Mouse (Mus musculus): Measurements from ENCODE around the gene Npsr1. TPM values are rescaled to one million over a fixed set of nuclear protein-coding genes. Genes with fewer than 3 reads are reported as not detected.

Gene Npsr1
- polyA plus RNA-seq, 1 experiment from 2014 or later = not detected

DNA sequence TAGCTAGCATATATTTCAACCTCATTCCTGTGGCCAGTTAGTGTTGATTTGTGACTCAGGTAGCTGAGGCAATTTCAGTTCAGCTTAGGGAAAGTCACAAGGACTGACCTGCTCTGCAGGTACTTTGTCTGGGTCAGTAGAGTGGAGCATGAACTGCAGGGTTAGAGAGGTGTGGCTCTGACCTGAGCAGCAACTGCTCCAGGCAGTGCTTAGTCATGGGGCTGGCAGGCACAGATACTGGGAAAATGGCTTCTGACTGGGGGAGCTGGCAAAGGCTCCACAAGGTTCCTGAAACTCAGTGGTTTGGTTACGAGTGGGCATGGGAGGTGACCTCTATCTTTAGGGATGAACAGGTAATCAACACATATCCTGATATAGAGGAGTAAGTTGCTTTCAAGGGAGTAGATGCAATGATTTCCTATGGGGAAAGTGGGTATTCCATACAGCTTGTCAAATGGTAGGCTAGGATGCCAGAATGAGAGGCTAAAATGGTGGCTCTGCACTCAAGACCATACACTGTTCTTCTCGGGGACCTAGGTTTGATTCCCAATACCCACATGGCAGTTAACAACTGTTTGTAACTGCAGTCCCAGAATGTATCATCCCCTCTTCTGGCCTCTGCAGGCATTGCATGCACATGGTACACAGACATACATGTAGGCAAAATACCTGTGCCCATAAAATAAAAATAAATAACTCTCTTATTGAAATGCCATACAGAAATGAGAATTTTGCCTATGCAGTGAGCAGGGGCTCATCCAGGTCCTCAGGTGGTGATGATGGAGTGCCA lies 182.9 kb downstream of the Npsr1 start:
- Histone ChIP-seq H3K27ac (no peak overlapping the region), H3K36me3 (no peaks in the 10 kb centered on the region), H3K9ac (no peak overlapping the region), H3K4me1 (no peaks in the 10 kb centered on the region), H3K27me3 (no peaks in the 10 kb centered on the region), H3K4me3 (no peak overlapping the region), H3K4me2 (replicated peaks) (no peak overlapping the region), H3K9me3 (no peaks in the 10 kb centered on the region)
- no peak for ATAC-seq (ENCODE audit: low FRiP score, low read depth)
- 97% methylated on average over 2 of the region's 2 CpGs for WGBS

- Histone ChIP-seq H3K4me1 (no peaks in the 10 kb centered on the region), H3K9ac (no peak overlapping the region), H3K4me2 (replicated peaks) (no peak overlapping the region), H3K36me3 (no peaks in the 10 kb centered on the region), H3K9me3 (no peaks in the 10 kb centered on the region), H3K27me3 (no peaks in the 10 kb centered on the region), H3K27ac (no peak overlapping the region), H3K4me3 (no peak overlapping the region)
- no peak for ATAC-seq (ENCODE audit: low FRiP score, low read depth)
- 85% methylated on average over 3 of the region's 3 CpGs for WGBS
Measured at GRCm38 (mm10) chr9:24282617-24283016, 184.8 kb downstream of the Npsr1 start.

DNA sequence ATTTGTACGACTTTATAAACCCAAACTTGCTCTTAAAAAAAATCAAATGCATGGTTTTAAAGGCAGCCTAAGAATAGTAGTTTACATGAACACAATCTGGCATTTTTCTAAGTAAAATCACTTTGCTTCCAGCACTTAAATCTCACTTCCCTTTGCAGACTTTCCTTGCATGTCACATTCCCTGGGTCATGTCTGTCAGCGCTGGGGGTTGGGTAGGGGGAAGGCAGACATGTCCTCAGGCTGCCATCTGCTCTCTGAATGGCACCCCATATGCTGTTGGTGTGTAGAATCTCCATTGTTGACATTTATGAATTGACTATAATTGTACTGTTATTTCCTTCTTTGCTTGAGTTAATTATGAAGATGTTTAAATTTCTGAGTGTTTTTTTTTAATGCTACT lies 185.3 kb downstream of the Npsr1 start:
- no peak overlapping the region for H3K4me2 ChIP-seq (replicated peaks)
- no peak overlapping the region for H3K27ac ChIP-seq
- no peak overlapping the region for H3K4me3 ChIP-seq
- H3K27me3 ChIP-seq = no peaks in the 10 kb centered on the region
- 68% methylated on average over 2 of the region's 2 CpGs for WGBS
- H3K9ac ChIP-seq = no peak overlapping the region
- ATAC-seq (ENCODE audit: low FRiP score, low read depth) = no peak
- no peaks in the 10 kb centered on the region for H3K4me1 ChIP-seq
- H3K9me3 ChIP-seq = no peaks in the 10 kb centered on the region
- no peaks in the 10 kb centered on the region for H3K36me3 ChIP-seq

DNA sequence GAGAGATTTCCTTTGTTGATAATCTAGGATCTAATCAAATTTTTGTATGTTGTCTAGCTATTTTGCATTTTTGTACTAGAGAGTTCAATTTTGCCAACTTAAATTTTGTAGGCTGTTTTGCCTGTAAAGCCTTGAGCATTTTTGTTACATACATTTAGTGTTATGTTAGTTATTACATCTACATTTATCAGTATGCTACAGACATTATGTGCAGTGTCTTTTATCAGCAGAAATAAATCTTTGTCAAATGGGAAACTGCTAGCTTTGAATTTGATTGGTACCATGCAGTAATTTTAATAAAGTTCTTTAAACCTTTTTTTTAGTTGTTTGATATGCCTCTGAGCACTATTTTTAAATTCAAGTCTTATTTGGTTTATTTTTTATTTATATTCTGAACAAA lies 185.7 kb downstream of the Npsr1 start:
- Histone ChIP-seq H3K36me3 (no peaks in the 10 kb centered on the region), H3K27ac (no peak overlapping the region), H3K9ac (no peak overlapping the region), H3K4me3 (no peak overlapping the region), H3K4me1 (no peaks in the 10 kb centered on the region), H3K27me3 (no peaks in the 10 kb centered on the region), H3K9me3 (no peaks in the 10 kb centered on the region), H3K4me2 (replicated peaks) (no peak overlapping the region)
- no peak for ATAC-seq (ENCODE audit: low FRiP score, low read depth)

- Histone ChIP-seq H3K27ac (no peak overlapping the region), H3K4me3 (no peak overlapping the region), H3K4me2 (replicated peaks) (no peak overlapping the region), H3K9ac (no peak overlapping the region), H3K27me3 (no peaks in the 10 kb centered on the region), H3K4me1 (no peaks in the 10 kb centered on the region), H3K36me3 (no peaks in the 10 kb centered on the region), H3K9me3 (no peaks in the 10 kb centered on the region)
- 78% methylated on average over 5 of the region's 5 CpGs for WGBS
- ATAC-seq (ENCODE audit: low FRiP score, low read depth) = no peak
Measured at GRCm38 (mm10) chr9:24284239-24285084, 186.7 kb downstream of the Npsr1 start.

DNA sequence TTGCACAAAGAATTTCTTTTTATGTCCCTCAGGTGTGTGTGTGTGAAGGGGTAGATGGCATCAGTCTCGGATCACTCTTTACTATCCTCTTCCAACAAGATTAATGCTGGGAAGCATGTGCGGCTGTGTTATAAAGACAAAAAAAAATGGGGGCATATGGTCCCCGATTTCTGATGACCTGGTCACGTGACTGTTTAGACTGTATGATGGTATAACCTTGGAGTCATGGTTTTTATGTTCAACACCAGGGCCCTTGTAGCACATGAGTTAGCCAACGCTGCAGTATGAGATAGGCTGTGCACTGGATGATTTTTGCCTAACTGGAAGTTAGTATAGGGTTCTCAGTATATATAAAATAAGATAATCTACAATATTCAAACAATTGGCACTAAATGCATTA lies 187.6 kb downstream of the Npsr1 start:
- 86% methylated on average over 5 of the region's 5 CpGs for WGBS
- no peak overlapping the region for H3K4me3 ChIP-seq

DNA sequence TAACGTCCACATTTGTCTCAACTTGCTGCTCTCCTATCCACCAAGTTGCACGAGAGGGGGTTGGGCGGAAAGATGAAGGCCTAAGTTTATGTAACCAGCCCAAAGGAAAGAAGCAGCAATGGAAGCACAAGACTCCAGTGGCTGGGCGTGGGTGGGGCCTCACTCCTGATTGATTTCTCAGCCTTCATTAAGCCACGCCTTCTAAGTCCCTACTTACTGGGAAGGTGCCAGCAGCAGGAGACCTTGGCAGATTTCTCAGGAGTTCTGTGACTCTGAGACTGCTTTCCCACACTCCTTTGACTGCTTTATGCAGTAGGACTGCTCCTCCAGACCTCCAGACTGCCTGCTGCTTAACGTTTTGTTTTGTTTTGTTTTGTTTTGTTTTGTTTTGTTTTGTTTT lies 193.6 kb downstream of the Npsr1 start:
- ATAC-seq (ENCODE audit: low FRiP score, low read depth) = no peak
- 41% methylated on average over 6 of the region's 6 CpGs for WGBS
- H3K4me1 ChIP-seq = no peaks in the 10 kb centered on the region
- H3K4me3 ChIP-seq = no peak overlapping the region
- no peak overlapping the region for H3K27ac ChIP-seq
- no peaks in the 10 kb centered on the region for H3K27me3 ChIP-seq
- H3K36me3 ChIP-seq = no peaks in the 10 kb centered on the region
- H3K9ac ChIP-seq = no peak overlapping the region
- no peaks in the 10 kb centered on the region for H3K9me3 ChIP-seq
- H3K4me2 ChIP-seq (replicated peaks) = no peak overlapping the region

More for the DNA sequence above, 187.6 kb downstream of the Npsr1 start:
- no peak for ATAC-seq (ENCODE audit: low FRiP score, low read depth)
- H3K9ac ChIP-seq = no peak overlapping the region
- no peaks in the 10 kb centered on the region for H3K27me3 ChIP-seq
- H3K27ac ChIP-seq = no peak overlapping the region
- H3K9me3 ChIP-seq = no peaks in the 10 kb centered on the region
- no peaks in the 10 kb centered on the region for H3K4me1 ChIP-seq
- no peak overlapping the region for H3K4me2 ChIP-seq (replicated peaks)
- no peaks in the 10 kb centered on the region for H3K36me3 ChIP-seq

- no peak overlapping the region for H3K9ac ChIP-seq
- ATAC-seq (ENCODE audit: low FRiP score, low read depth) = no peak
- no peaks in the 10 kb centered on the region for H3K27me3 ChIP-seq
- H3K4me3 ChIP-seq = no peak overlapping the region
- H3K36me3 ChIP-seq = no peaks in the 10 kb centered on the region
- H3K9me3 ChIP-seq = no peaks in the 10 kb centered on the region
- no peaks in the 10 kb centered on the region for H3K4me1 ChIP-seq
- 69% methylated on average over 12 of the region's 12 CpGs for WGBS
- no peak overlapping the region for H3K4me2 ChIP-seq (replicated peaks)
- no peak overlapping the region for H3K27ac ChIP-seq
Measured at GRCm38 (mm10) chr9:24293252-24293959, 195.6 kb downstream of the Npsr1 start.

GRCm38 (mm10) chr9:24302906-24303305 lies 205.1 kb downstream of the Npsr1 start:
- H3K4me2 ChIP-seq (replicated peaks) = no peak overlapping the region
- H3K4me1 ChIP-seq = no peaks in the 10 kb centered on the region
- no peaks in the 10 kb centered on the region for H3K9me3 ChIP-seq
- no peak overlapping the region for H3K9ac ChIP-seq
- H3K36me3 ChIP-seq = no peaks in the 10 kb centered on the region
- WGBS = 87% methylated on average over 6 of the region's 6 CpGs
- ATAC-seq (ENCODE audit: low FRiP score, low read depth) = no peak
- H3K4me3 ChIP-seq = no peak overlapping the region
- H3K27ac ChIP-seq = no peak overlapping the region
- no peaks in the 10 kb centered on the region for H3K27me3 ChIP-seq

- Histone ChIP-seq H3K4me1 (no peaks in the 10 kb centered on the region), H3K27ac (no peak overlapping the region), H3K4me2 (replicated peaks) (no peak overlapping the region), H3K27me3 (no peaks in the 10 kb centered on the region), H3K36me3 (no peaks in the 10 kb centered on the region), H3K9me3 (no peaks in the 10 kb centered on the region), H3K4me3 (no peak overlapping the region), H3K9ac (no peak overlapping the region)
- no peak for ATAC-seq (ENCODE audit: low FRiP score, low read depth)
- 35% methylated on average over 5 of the region's 5 CpGs for WGBS
Measured at GRCm38 (mm10) chr9:24306990-24307389, 209.2 kb downstream of the Npsr1 start.

- H3K9ac ChIP-seq = no peak overlapping the region
- H3K27me3 ChIP-seq = no peaks in the 10 kb centered on the region
- H3K4me3 ChIP-seq = no peak overlapping the region
- H3K4me2 ChIP-seq (replicated peaks) = no peak overlapping the region
- H3K27ac ChIP-seq = no peak overlapping the region
- H3K36me3 ChIP-seq = no peaks in the 10 kb centered on the region
- H3K9me3 ChIP-seq = no peaks in the 10 kb centered on the region
- 65% methylated on average over 3 of the region's 3 CpGs for WGBS
- no peak for ATAC-seq (ENCODE audit: low FRiP score, low read depth)
- no peaks in the 10 kb centered on the region for H3K4me1 ChIP-seq
Measured at GRCm38 (mm10) chr9:24307400-24307799, 209.6 kb downstream of the Npsr1 start.

- no peak for ATAC-seq (ENCODE audit: low FRiP score, low read depth)
- WGBS = 94% methylated on average over 2 of the region's 2 CpGs
- Histone ChIP-seq H3K36me3 (no peaks in the 10 kb centered on the region), H3K9ac (no peak overlapping the region), H3K4me1 (no peaks in the 10 kb centered on the region), H3K4me3 (no peak overlapping the region), H3K27ac (no peak overlapping the region), H3K9me3 (no peaks in the 10 kb centered on the region), H3K27me3 (no peaks in the 10 kb centered on the region), H3K4me2 (replicated peaks) (no peak overlapping the region)
Measured at GRCm38 (mm10) chr9:24315835-24316234, 218.0 kb downstream of the Npsr1 start.

Measured in limb, embryonic 13.5 days (tissue).